Mouse (Mus musculus) myocyte (in vitro differentiated cells): ENCODE data around the gene Lypd6b. TPM values are rescaled to one million over a fixed set of nuclear protein-coding genes. Genes with fewer than 3 reads are reported as not detected.

ENCODE experiments used
- H3K27me3 ChIP-seq: one replicate; pipeline ENCODE4 v1.6.1; 2011; ENCODE audit not compliant: control insufficient read depth, insufficient read depth, insufficient read length
- H3K36me3 ChIP-seq: one replicate; pipeline ENCODE4 v1.6.1; 2011; ENCODE audit not compliant: control insufficient read depth, insufficient read depth
- H3K4me2 ChIP-seq: one replicate; pipeline ENCODE4 v1.6.1; 2011; ENCODE audit warnings: low read depth, control low read depth
- H3K4me3 ChIP-seq: one replicate; pipeline ENCODE4 v1.5.1; 2011; ENCODE audit warnings: mild to moderate bottlenecking, control low read depth, moderate library complexity
- H3K79me2 ChIP-seq: one replicate; pipeline ENCODE4 v1.6.1; 2011; ENCODE audit not compliant: control insufficient read depth, insufficient read depth
- H3ac ChIP-seq: one replicate; pipeline ENCODE4 v1.6.1; 2011; ENCODE audit not compliant: control insufficient read depth, insufficient read length
- CEBPB ChIP-seq: IDR thresholded peaks from 2 replicates; pipeline ENCODE4 v1.6.1; 2011; ENCODE audit warnings: mild to moderate bottlenecking, moderate library complexity; ENCODE audit not compliant: poor library complexity, insufficient read depth, severe bottlenecking
- E2F4 ChIP-seq: IDR thresholded peaks from one replicate; pipeline ENCODE4 v1.6.1; 2011; ENCODE audit warnings: mild to moderate bottlenecking, control low read depth, moderate library complexity; ENCODE audit not compliant: insufficient read depth
- MAX ChIP-seq: IDR thresholded peaks from one replicate; pipeline ENCODE4 v1.6.1; 2011; ENCODE audit warnings: low read depth, mild to moderate bottlenecking, control low read depth
- MYOD1 ChIP-seq, 3 experiments: IDR thresholded peaks; one replicate each; pipeline ENCODE4 v1.6.1; 2011; ENCODE audit warnings: control low read depth in 2 of 3, low read depth in 2 of 3, mild to moderate bottlenecking in 2 of 3, moderate library complexity in 1 of 3; ENCODE audit not compliant: insufficient read length in 2 of 3, control insufficient read depth in 1 of 3
- MYOG ChIP-seq, 3 experiments: IDR thresholded peaks; one replicate each; pipeline ENCODE4 v1.6.1; 2011; ENCODE audit warnings: control low read depth in 2 of 3, low read depth in 2 of 3, mild to moderate bottlenecking in 2 of 3; ENCODE audit not compliant: insufficient read length in 2 of 3, control insufficient read depth in 1 of 3, insufficient read depth in 1 of 3
- POLR2A ChIP-seq: IDR thresholded peaks from one replicate; pipeline ENCODE4 v1.6.1; 2011; ENCODE audit warnings: low read depth, mild to moderate bottlenecking, control low read depth, moderate library complexity; ENCODE audit not compliant: insufficient read length
- POLR2AphosphoS2 ChIP-seq: IDR thresholded peaks from one replicate; pipeline ENCODE4 v1.6.1; 2011; ENCODE audit warnings: low read depth, control low read depth; ENCODE audit not compliant: insufficient read length
- REST ChIP-seq: IDR thresholded peaks from one replicate; pipeline ENCODE4 v1.6.1; 2011; ENCODE audit warnings: mild to moderate bottlenecking, control low read depth, moderate library complexity; ENCODE audit not compliant: insufficient read depth, insufficient read length
- SRF ChIP-seq: IDR thresholded peaks from one replicate; pipeline ENCODE4 v1.6.1; 2011; ENCODE audit warnings: low read depth; ENCODE audit not compliant: control insufficient read depth, insufficient read length
- TCF12 ChIP-seq: IDR thresholded peaks from one replicate; pipeline ENCODE4 v1.6.1; 2011; ENCODE audit warnings: mild to moderate bottlenecking, control low read depth; ENCODE audit not compliant: poor library complexity, insufficient read depth, severe bottlenecking
- TCF3 ChIP-seq: IDR thresholded peaks from one replicate; pipeline ENCODE4 v1.6.1; 2011; ENCODE audit warnings: low read depth, control low read depth; ENCODE audit not compliant: insufficient read length
- USF1 ChIP-seq: IDR thresholded peaks from one replicate; pipeline ENCODE4 v1.6.1; 2011; ENCODE audit warnings: low read depth, mild to moderate bottlenecking, control low read depth, moderate library complexity
- polyA plus RNA-seq: library from polyadenylated mRNA; unstranded; fragments of >200 nt; fragmentation: generic; extraction: Trizol; gene quantifications from one replicate; pipeline ENCODE4 v1.2.1, GENCODE M21; 2012; ENCODE audit warnings: missing spikeins

Gene Lypd6b
- polyA plus RNA-seq, 1 experiment = 0.35 TPM

- Histone ChIP-seq H3K27me3 (no peaks in the 10 kb centered on the region), H3K4me3 (no peak overlapping the region), H3ac (no peak overlapping the region), H3K4me2 (no peak overlapping the region), H3K79me2 (no peaks in the 10 kb centered on the region), H3K36me3 (no peaks in the 10 kb centered on the region)
- no peak for TF ChIP-seq TCF3
- TF ChIP-seq CEBPB = no peak
- no peak for TF ChIP-seq MYOD1 (IDR thresholded peaks at IDR 0.05; ENCODE audit: control insufficient read depth in 1 of 3, insufficient read length in 2 of 3, low read depth in 2 of 3)
- TF ChIP-seq TCF12 = no peak
- TF ChIP-seq POLR2A = no peak
- TF ChIP-seq MYOG (IDR thresholded peaks at IDR 0.05; ENCODE audit: control insufficient read depth in 1 of 3, insufficient read depth in 1 of 3, insufficient read length in 2 of 3, low read depth in 2 of 3) = no peak
These were observed 32.4 kb upstream of the Lypd6b start for GRCm38 (mm10) chr2:49755054-49755453.

- Histone ChIP-seq H3ac (no peak overlapping the region), H3K27me3 (no peaks in the 10 kb centered on the region), H3K4me3 (no peak overlapping the region), H3K79me2 (no peaks in the 10 kb centered on the region), H3K36me3 (no peaks in the 10 kb centered on the region), H3K4me2 (no peak overlapping the region)
- TF ChIP-seq TCF3 (no peak), POLR2A (no peak), REST (no peak), USF1 (no peak), MYOD1 (IDR thresholded peaks at IDR 0.05; ENCODE audit: control insufficient read depth in 1 of 3, insufficient read length in 2 of 3, low read depth in 2 of 3) (no peak), TCF12 (no peak), MAX (no peak), CEBPB (no peak), SRF (no peak), POLR2AphosphoS2 (no peak), MYOG (IDR thresholded peaks at IDR 0.05; ENCODE audit: control insufficient read depth in 1 of 3, insufficient read depth in 1 of 3, insufficient read length in 2 of 3, low read depth in 2 of 3) (no peak), E2F4 (no peak)
These were observed 29.9 kb upstream of the Lypd6b start for GRCm38 (mm10) chr2:49757616-49758015.

- H3K4me3 ChIP-seq = no peak overlapping the region
- H3ac ChIP-seq = no peak overlapping the region
- no peaks in the 10 kb centered on the region for H3K36me3 ChIP-seq
These were observed 23.0 kb upstream of the Lypd6b start for GRCm38 (mm10) chr2:49764331-49764946.

GRCm38 (mm10) chr2:49768916-49769315 lies 18.6 kb upstream of the Lypd6b start:
- no peak for TF ChIP-seq POLR2AphosphoS2
- no peak for TF ChIP-seq E2F4
- no peak for TF ChIP-seq CEBPB
- TF ChIP-seq MYOG (IDR thresholded peaks at IDR 0.05; ENCODE audit: control insufficient read depth in 1 of 3, insufficient read depth in 1 of 3, insufficient read length in 2 of 3, low read depth in 2 of 3) = no peak
- TF ChIP-seq SRF = no peak
- no peak for TF ChIP-seq TCF3
- H3ac ChIP-seq = no peak overlapping the region
- no peak overlapping the region for H3K4me3 ChIP-seq
- H3K4me2 ChIP-seq = no peak overlapping the region
- no peaks in the 10 kb centered on the region for H3K79me2 ChIP-seq
- no peaks in the 10 kb centered on the region for H3K36me3 ChIP-seq
- no peaks in the 10 kb centered on the region for H3K27me3 ChIP-seq

More at GRCm38 (mm10) chr2:49764331-49764946, 23.0 kb upstream of the Lypd6b start:
- Histone ChIP-seq H3K79me2 (no peaks in the 10 kb centered on the region), H3K27me3 (no peaks in the 10 kb centered on the region), H3K4me2 (no peak overlapping the region)
- TF ChIP-seq SRF = no peak
- TF ChIP-seq POLR2A = no peak
- no peak for TF ChIP-seq E2F4

GRCm38 (mm10) chr2:49770440-49770839 lies 17.0 kb upstream of the Lypd6b start:
- Histone ChIP-seq H3K79me2 (no peaks in the 10 kb centered on the region), H3K36me3 (no peaks in the 10 kb centered on the region), H3K27me3 (no peaks in the 10 kb centered on the region), H3ac (no peak overlapping the region), H3K4me3 (no peak overlapping the region), H3K4me2 (no peak overlapping the region)
- TF ChIP-seq TCF12 (no peak), TCF3 (no peak), MYOG (IDR thresholded peaks at IDR 0.05; ENCODE audit: control insufficient read depth in 1 of 3, insufficient read depth in 1 of 3, insufficient read length in 2 of 3, low read depth in 2 of 3) (no peak), SRF (no peak), REST (no peak), MAX (no peak), USF1 (no peak), E2F4 (no peak), MYOD1 (IDR thresholded peaks at IDR 0.05; ENCODE audit: control insufficient read depth in 1 of 3, insufficient read length in 2 of 3, low read depth in 2 of 3) (no peak), POLR2AphosphoS2 (no peak), POLR2A (no peak), CEBPB (no peak)
